27 mouse cellular contexts compared by ENCODE assay signal in the genomic region with DNA sequence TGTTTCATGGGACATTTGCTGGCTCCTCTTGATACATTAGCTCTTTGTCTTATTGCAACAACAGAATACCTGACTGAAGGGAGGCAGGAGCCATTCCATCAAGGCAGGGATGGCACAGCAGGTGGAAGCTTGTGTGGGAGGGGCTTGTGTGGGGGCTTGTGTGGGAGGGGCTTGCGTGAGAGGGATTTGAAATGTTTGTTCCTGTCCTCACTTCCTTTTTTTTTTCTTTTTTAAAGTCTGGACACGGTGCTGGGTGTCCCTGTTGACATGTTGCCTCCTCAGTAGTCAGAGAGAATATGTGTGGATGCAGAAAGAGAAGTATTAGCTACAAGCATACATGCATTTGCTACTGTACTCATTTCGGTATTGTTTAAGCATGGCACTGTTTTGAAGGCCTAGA.
A peak's percentile ranks its signal among the peaks of the same experiment; 100 is the strongest.
DNase-seq lines count a peak whose midpoint lies in the region; ATAC-seq and TF ChIP-seq lines count a peak whose summit lies in the region.
"Had no signal": no experiment of that assay in that cellular context is flagged by ENCODE, and none has a peak within 500 bp of the region (broad histone marks: within the 10 kb centered on the region; RNA-seq: fewer than 3 reads in every experiment).

No protein-coding gene starts in this region.

- no peak for TF ChIP-seq CTCF in heart, adult 2 months (IDR thresholded peaks at IDR 0.05)

- H3K36me3 ChIP-seq in heart, adult 2 months (ENCODE audit: control insufficient read depth, insufficient read depth, low read length), result no peaks in the 10 kb centered on the region
- H3K36me3 ChIP-seq: embryonic facial prominence, embryonic 13.5 days; embryonic facial prominence, embryonic 15.5 days; forebrain, embryonic 10.5 days; forebrain, embryonic 12.5 days; G1E had no signal

- no peak for TF ChIP-seq EP300 in heart, adult 2 months (IDR thresholded peaks at IDR 0.05; ENCODE audit: insufficient read depth, low read depth, low read length)

- intact Hi-C loops in heart, adult 2 months (cut with DNase I), result no loop called here

- no peaks in the 10 kb centered on the region for H3K4me1 ChIP-seq in heart, adult 2 months (ENCODE audit: control insufficient read depth, insufficient read depth, low read length)
- H3K4me1 ChIP-seq: forebrain, embryonic 12.5 days had no signal

- no peak overlapping the region for H3K27ac ChIP-seq in heart, adult 2 months
- H3K27ac ChIP-seq: embryonic facial prominence, embryonic 13.5 days; embryonic facial prominence, embryonic 15.5 days; forebrain, embryonic 10.5 days; forebrain, embryonic 12.5 days had no signal

- H3K27me3 ChIP-seq in heart, adult 2 months (ENCODE audit: control insufficient read depth, insufficient read depth, low read length), result no peaks in the 10 kb centered on the region
- H3K27me3 ChIP-seq: CH12.LX; embryonic facial prominence, embryonic 13.5 days; embryonic facial prominence, embryonic 15.5 days; forebrain, embryonic 12.5 days; Patski had no signal

- peak; percentile 3 for DNase-seq in lung, postnatal 10 days
- DNase-seq in lung, postnatal 14 days, result no peak
- no peak for DNase-seq in left cerebral cortex, adult 18-20 months (ENCODE audit: low spot score in 2 of 2)
- no peak for DNase-seq in heart, adult 2 months
- DNase-seq: adrenal gland, adult 8-10 months; adrenal gland, postnatal 14 days; adrenal gland, postnatal 36 days; B cell, adult 2 months; cerebellum, adult 11-12 months; cerebellum, adult 2 months; cerebellum, adult 9-10 months; cerebellum, postnatal 10 days; cerebellum, postnatal 25 days; embryo, embryonic 11 days had no signal

- H3K4me3 ChIP-seq in heart, adult 2 months, result no peak overlapping the region
- H3K4me3 ChIP-seq: embryonic facial prominence, embryonic 13.5 days; embryonic facial prominence, embryonic 15.5 days; erythroblast, embryonic 14.5 days; forebrain, embryonic 10.5 days; forebrain, embryonic 12.5 days had no signal

- no peaks in the 10 kb centered on the region for H3K79me2 ChIP-seq in heart, adult 2 months (replicated peaks; ENCODE audit: control insufficient read depth, insufficient read depth, low read length)

- WGBS in heart, adult 2 months, result 64% methylated on average over 3 of the region's 3 CpGs

- TF ChIP-seq POLR2A in heart, adult 2 months (IDR thresholded peaks at IDR 0.05; ENCODE audit: insufficient read depth, low read depth, low read length), result no peak

- no peak overlapping the region for H3K9ac ChIP-seq in heart, adult 2 months (ENCODE audit: low read depth, low read length)
- H3K9ac ChIP-seq: embryonic facial prominence, embryonic 13.5 days; embryonic facial prominence, embryonic 15.5 days; forebrain, embryonic 12.5 days had no signal

- peak; percentile 65 for ATAC-seq in megakaryocyte, adult 5-6 weeks (ENCODE audit: poor library complexity, severe bottlenecking)
- ATAC-seq: activated CD4-positive, CD25-positive, alpha-beta regulatory T cell, adult 4 months; CD4-positive, CD25-positive, alpha-beta regulatory T cell, adult 4 months; forebrain, embryonic 14.5 days; forebrain, embryonic 16.5 days; Patski had no signal
